Mouse (Mus musculus): ENCODE results near the gene Hipk2.

Hipk2 gene

DNA sequence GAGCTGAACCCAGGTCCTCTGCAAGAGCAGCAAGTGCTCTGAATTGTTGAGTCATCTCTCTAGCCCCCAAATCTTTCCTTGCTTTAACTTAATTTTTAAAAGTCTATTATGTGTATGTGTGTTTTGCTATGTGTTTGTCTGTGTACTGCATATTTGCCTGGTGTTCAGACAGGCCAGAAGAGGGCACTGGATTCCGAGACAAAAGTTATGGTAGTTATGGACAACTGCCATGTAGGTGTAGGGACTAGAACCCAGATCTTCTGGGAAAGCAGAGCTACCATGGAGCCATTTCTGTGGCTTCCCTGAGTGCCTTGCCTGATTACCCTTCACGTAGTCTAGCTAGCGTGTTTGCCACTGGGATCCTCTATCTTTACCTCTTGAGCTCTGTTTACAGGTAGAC, 134.9 kb downstream of the Hipk2 start:
- DNase-seq = no peak

DNA sequence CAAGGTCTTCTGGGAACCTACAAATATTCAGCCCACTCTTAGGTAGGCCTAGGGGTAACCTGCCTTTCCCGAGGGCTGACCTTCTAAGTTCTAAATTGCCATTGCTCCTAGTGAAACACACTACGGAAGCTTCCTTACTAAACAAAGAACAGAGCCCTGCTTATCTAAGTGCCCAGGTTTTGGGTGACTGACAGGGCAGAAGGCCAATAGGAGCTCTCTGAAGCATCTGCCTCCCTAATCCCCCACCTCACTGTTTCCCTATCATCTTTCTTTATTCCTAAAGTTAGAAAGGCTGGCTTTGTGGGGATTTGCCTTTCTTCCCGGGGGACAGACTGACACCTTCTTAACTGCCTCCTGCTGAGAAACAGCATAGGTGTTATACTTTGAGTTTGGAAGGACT, 136.7 kb downstream of the Hipk2 start:
- no peak for DNase-seq

DNA sequence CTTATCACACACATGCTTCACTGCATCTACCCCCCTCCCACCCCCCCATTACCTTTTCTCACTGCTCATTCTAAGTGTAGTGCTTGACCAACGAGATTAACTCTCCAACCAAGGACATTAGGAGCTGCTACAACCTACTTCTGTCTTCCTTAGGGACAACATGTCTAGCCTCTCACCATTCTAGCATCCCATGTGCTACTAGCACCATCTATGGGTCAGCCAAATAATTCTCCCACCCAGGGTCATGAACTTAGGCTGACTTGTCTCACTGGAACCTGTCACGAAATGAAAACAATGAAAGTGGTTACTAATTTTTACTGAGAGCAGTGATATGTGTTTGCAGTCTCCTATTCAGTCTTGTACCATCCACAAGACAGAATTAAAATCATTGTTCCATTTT, 138.2 kb downstream of the Hipk2 start:
- DNase-seq = no peak

DNA sequence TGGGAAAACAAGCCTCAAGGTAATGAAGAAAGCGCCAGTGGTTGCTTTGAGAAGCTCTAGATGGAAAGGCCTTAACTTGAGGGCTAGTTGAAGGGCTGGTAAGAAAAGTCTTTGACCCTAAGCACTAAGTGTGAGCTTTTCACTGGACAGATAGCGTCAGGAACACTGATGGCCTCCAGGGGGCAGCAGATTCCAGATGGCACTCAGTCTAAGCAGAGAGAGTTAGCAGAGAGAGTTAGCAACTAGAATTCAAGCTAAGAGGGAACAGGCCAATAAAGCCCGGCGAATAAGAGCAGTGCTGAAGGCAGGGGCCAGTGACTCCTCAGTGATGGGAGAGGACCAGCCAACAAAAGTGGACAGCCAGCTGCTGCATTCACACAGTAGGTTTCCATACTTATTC, 139.7 kb downstream of the Hipk2 start:
- DNase-seq = peak; percentile 61

- no peak for DNase-seq
Observed at GRCm38 (mm10) chr6:38732681-38733080, 143.3 kb downstream of the Hipk2 start.

GRCm38 (mm10) chr6:38730169-38731146, 145.5 kb downstream of the Hipk2 start:
- DNase-seq = no peak

- no peak for DNase-seq
Observed at GRCm38 (mm10) chr6:38725515-38725914, 150.4 kb downstream of the Hipk2 start.

DNA sequence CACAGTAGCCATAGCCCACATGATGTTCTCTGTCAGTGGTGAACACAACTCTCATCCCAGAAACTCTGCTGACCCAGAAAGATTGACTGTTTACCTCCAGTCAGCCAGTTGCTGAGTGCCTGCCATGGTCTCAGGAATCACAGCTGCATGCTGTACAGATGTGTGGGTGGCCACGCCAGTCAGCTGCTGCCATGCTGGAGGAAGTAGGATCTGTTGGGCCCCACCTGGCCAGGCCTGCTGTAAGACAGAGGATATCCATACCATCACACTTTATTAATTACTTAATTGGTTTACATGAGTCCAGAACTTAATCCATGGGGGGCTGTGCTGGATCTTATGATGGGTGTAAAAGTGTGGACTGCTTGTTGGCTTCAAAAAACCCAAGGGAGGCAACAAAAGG, 154.6 kb downstream of the Hipk2 start:
- DNase-seq = no peak

GRCm38 (mm10) chr6:38719229-38719628, 156.7 kb downstream of the Hipk2 start:
- no peak for DNase-seq

GRCm38 (mm10) chr6:38718625-38719024, 157.3 kb downstream of the Hipk2 start:
- DNase-seq = no peak

GRCm38 (mm10) chr6:38715881-38716280, 160.1 kb downstream of the Hipk2 start:
- no peak for DNase-seq

- no peak for DNase-seq
Observed at GRCm38 (mm10) chr6:38713957-38714898, 161.7 kb downstream of the Hipk2 start.

- no peak for DNase-seq
Observed at GRCm38 (mm10) chr6:38710449-38710848, 165.5 kb downstream of the Hipk2 start.

- DNase-seq = peak; percentile 44
Observed at GRCm38 (mm10) chr6:38704264-38704984, 171.5 kb downstream of the Hipk2 start.

GRCm38 (mm10) chr6:38703526-38703925, 172.4 kb downstream of the Hipk2 start:
- no peak for DNase-seq

GRCm38 (mm10) chr6:38702810-38703399, 173.1 kb downstream of the Hipk2 start:
- DNase-seq = peak; percentile 34

GRCm38 (mm10) chr6:38701421-38701820, 174.5 kb downstream of the Hipk2 start:
- DNase-seq = no peak

DNA sequence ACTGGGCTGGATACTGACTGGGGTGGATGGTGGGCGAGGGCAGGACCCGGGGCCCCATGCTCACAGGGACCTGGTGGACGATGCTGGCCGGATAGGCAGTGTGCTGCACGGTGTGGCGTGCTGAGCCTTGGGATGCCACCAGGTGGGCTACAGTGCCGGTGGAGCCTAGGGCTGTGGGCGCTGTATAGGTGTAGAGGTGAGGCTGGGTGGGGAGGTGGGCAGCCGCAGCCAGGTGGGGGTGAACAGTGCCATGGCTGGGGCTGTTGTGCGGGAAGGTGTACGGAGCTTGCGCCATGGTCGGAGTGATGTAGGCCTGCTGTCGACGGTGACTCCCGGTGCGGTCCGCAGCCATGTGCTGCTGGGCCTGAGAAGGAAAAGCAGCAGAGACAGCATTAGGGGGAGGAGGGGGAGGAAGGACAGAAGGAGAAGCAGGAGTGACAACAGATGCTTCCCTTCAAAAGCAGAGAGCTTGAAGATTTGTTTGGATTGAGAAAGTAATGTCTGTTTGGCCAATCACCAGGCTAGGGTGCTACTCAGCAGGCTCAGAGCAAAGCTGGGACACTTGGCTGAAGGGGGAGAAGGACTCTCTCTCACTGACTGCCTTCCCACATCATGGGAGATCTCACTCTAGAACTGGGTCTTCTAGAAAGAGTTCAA, 177.6 kb downstream of the Hipk2 start:
- DNase-seq = no peak

DNA sequence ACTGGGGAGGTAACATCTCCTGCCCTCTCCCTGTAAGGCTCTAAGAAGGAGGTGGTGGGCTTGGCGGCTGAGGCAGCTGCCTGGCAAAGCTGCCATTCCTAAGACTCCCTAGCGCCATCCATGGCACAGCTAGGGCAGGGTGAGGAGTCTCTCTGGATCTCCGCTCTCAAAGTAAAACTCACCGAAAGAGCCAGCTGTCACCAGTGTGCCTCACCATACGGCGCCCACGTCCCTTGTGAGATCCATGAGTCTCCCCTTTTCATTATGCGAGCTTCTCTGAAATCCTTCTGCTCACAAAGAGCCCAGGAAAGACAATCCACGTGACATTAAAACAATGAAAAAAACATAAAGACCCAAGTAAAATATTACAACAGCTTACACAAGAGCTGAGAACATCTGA, 179.4 kb downstream of the Hipk2 start:
- DNase-seq = no peak

GRCm38 (mm10) chr6:38695380-38696054, 180.4 kb downstream of the Hipk2 start:
- DNase-seq = peak; percentile 61

DNA sequence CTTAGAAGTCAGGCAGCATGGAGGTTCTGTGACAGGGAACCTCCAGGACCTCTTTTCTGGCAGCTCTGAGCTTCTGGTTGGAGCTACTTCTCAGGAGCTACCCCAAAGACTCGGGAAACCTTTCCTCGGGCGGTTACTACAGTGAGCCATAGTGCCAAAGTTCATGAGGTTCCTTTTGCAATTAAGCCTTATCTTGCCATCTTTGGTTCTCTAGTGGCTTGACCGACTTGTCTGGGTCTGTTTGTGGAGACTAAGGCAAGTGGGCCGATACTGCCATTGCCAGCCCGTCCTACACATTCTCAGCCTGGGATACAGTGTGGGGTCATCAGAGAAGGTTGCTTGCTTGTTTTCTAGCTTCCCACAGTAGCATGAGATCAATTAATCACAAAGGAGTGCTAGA, 183.4 kb downstream of the Hipk2 start:
- no peak for DNase-seq
